Comparison of ENCODE assay signal across 20 mouse cellular contexts in the genomic region with DNA sequence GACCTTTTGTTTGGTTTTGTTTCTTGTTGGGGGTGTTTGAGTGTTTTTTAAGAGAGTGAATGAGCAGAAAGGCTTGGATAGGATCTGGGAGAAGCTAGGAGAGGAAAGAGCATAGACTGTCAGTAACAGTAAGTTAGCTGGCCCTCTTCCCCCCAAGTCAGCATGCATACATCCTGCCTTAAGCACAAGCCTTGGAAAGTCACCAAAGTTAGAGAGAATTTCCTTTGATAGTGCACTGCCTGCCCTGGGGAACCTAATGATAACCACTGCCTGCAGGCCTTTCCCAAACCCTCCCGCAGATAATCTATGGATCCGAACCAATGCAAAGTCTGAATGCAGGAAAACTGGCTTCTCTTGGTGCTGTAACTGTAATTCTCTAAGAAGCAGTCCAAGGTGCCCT.
DNase-seq lines count a peak whose midpoint lies in the region; ATAC-seq and TF ChIP-seq lines count a peak whose summit lies in the region.
"Had no signal": no experiment of that assay in that cellular context is flagged by ENCODE, and none has a peak within 500 bp of the region (broad histone marks: within the 10 kb centered on the region; RNA-seq: fewer than 3 reads in every experiment).

No protein-coding gene starts in this region.

- no peaks in the 10 kb centered on the region for H3K36me3 ChIP-seq in heart, embryonic 16.5 days (ENCODE audit: control insufficient read depth, insufficient read depth)
- no peaks in the 10 kb centered on the region for H3K36me3 ChIP-seq in lung, embryonic 15.5 days
- H3K36me3 ChIP-seq in limb, embryonic 14.5 days (ENCODE audit: control insufficient read depth, insufficient read depth, low read length): no peaks in the 10 kb centered on the region
- H3K36me3 ChIP-seq: midbrain, embryonic 13.5 days; neural tube, embryonic 13.5 days had no signal

- no peak for DNase-seq in cerebellum, adult 2 months
- DNase-seq in cerebellum, adult 11 months: no peak
- no peak for DNase-seq in heart, postnatal 4 days
- DNase-seq in lung, postnatal 36 days: no peak
- peak; percentile 52 for DNase-seq in limb, embryonic 14.5 days (ENCODE audit: low spot score)
- no peak for DNase-seq in embryo, embryonic 10.5 days (ENCODE audit: low spot score)
- DNase-seq: adrenal gland, postnatal 14 days; cerebellum, postnatal 14 days; embryo, embryonic 11 days; forebrain, postnatal 0 days; kidney, adult 8-10 months; lung, adult 18-20 months; right cerebral cortex, adult 18-20 months had no signal

- no peak for TF ChIP-seq POLR2A in cerebellum, adult 2 months (IDR thresholded peaks at IDR 0.05; ENCODE audit: borderline replicate concordance, insufficient read depth, low read length)
- no peak for TF ChIP-seq POLR2A in limb, embryonic 14.5 days (IDR thresholded peaks at IDR 0.05; ENCODE audit: borderline replicate concordance, extremely low read depth, insufficient read depth, insufficient read length)

- H3K4me1 ChIP-seq in cerebellum, adult 2 months (ENCODE audit: control insufficient read depth, insufficient read depth, low read length): no peaks in the 10 kb centered on the region
- H3K4me1 ChIP-seq in heart, embryonic 16.5 days (ENCODE audit: control insufficient read depth, insufficient read depth, low read length): peaks cover 3% of the 10 kb centered on the region; the same call in 1 of the 2 replicates
- peaks cover 7% of the 10 kb centered on the region; the same call in 1 of the 2 replicates for H3K4me1 ChIP-seq in lung, embryonic 15.5 days
- peaks cover 9% of the 10 kb centered on the region; the same call in 1 of the 2 replicates for H3K4me1 ChIP-seq in limb, embryonic 14.5 days (ENCODE audit: control insufficient read depth, insufficient read depth, low read length)
- H3K4me1 ChIP-seq: midbrain, embryonic 13.5 days; neural tube, embryonic 13.5 days had no signal

- no peak overlapping the region for H3K4me3 ChIP-seq in cerebellum, adult 2 months (replicated peaks; ENCODE audit: insufficient read depth, low read depth, low read length)
- no peak overlapping the region for H3K4me3 ChIP-seq in heart, embryonic 16.5 days (ENCODE audit: low read length)
- no peak overlapping the region for H3K4me3 ChIP-seq in lung, embryonic 15.5 days
- H3K4me3 ChIP-seq in limb, embryonic 14.5 days (replicated peaks; ENCODE audit: low read length): no peak overlapping the region
- H3K4me3 ChIP-seq: midbrain, embryonic 13.5 days; neural tube, embryonic 13.5 days had no signal

- H3K27me3 ChIP-seq in cerebellum, adult 2 months (ENCODE audit: control insufficient read depth, insufficient read depth, low read length): no peaks in the 10 kb centered on the region
- no peaks in the 10 kb centered on the region for H3K27me3 ChIP-seq in heart, embryonic 16.5 days (ENCODE audit: control insufficient read depth, insufficient read depth, low read length)
- H3K27me3 ChIP-seq in lung, embryonic 15.5 days: no peaks in the 10 kb centered on the region
- no peaks in the 10 kb centered on the region for H3K27me3 ChIP-seq in limb, embryonic 14.5 days (ENCODE audit: control insufficient read depth, insufficient read depth, low read length)
- H3K27me3 ChIP-seq: midbrain, embryonic 13.5 days; neural tube, embryonic 13.5 days had no signal

- TF ChIP-seq CTCF in cerebellum, adult 2 months (IDR thresholded peaks at IDR 0.05; ENCODE audit: borderline replicate concordance, insufficient read depth, low read depth, low read length): no peak

- WGBS in cerebellum, adult 2 months: 91% methylated on average over 2 of the region's 2 CpGs
- 49% methylated on average over 2 of the region's 2 CpGs for WGBS in heart, embryonic 16.5 days
- WGBS in lung, embryonic 15.5 days: 71% methylated on average over 2 of the region's 2 CpGs
- WGBS in limb, embryonic 14.5 days: 82% methylated on average over 2 of the region's 2 CpGs

- H3K9me3 ChIP-seq in heart, embryonic 16.5 days (replicated peaks; ENCODE audit: control insufficient read depth, low read length): peaks cover 6% of the 10 kb centered on the region
- H3K9me3 ChIP-seq in lung, embryonic 15.5 days: no peaks in the 10 kb centered on the region
- H3K9me3 ChIP-seq in limb, embryonic 14.5 days (ENCODE audit: control insufficient read depth, low read length): peaks cover 3% of the 10 kb centered on the region; the same call in 1 of the 2 replicates
- H3K9me3 ChIP-seq: midbrain, embryonic 13.5 days; neural tube, embryonic 13.5 days had no signal

- 0 out of 2 replicates have a peak overlapping the region, but pooled peaks have one; percentile 13 for H3K27ac ChIP-seq in cerebellum, adult 2 months (ENCODE audit: insufficient read depth, low read length)
- peak overlapping the region; percentile 89 for H3K27ac ChIP-seq in heart, embryonic 16.5 days (ENCODE audit: low read length)
- peak overlapping the region; percentile 76 for H3K27ac ChIP-seq in lung, embryonic 15.5 days
- peak overlapping the region; percentile 55; the same call in 1 of the 2 replicates for H3K27ac ChIP-seq in limb, embryonic 14.5 days (replicated peaks; ENCODE audit: low read depth, low read length)
- H3K27ac ChIP-seq: midbrain, embryonic 13.5 days; neural tube, embryonic 13.5 days had no signal

- peak; percentile 84 for ATAC-seq in heart, embryonic 16.5 days (replicated peaks; ENCODE audit: extremely low read depth, insufficient read depth, low FRiP score)
- ATAC-seq in lung, embryonic 15.5 days (ENCODE audit: borderline replicate concordance, extremely low read depth, low FRiP score, low TSS enrichment): no peak
- no peak for ATAC-seq in limb, embryonic 14.5 days (ENCODE audit: low FRiP score, low read depth)
- ATAC-seq: activated CD4-positive, CD25-positive, alpha-beta regulatory T cell, adult 4 months; CD4-positive, CD25-positive, alpha-beta regulatory T cell, adult 4 months; forebrain, postnatal 0 days; midbrain, embryonic 13.5 days had no signal

- H3K9ac ChIP-seq in heart, embryonic 16.5 days (ENCODE audit: low read length): no peak overlapping the region
- H3K9ac ChIP-seq in lung, embryonic 15.5 days: no peak overlapping the region
- no peak overlapping the region for H3K9ac ChIP-seq in limb, embryonic 14.5 days (ENCODE audit: low read depth, low read length, severe bottlenecking)
- H3K9ac ChIP-seq: forebrain, postnatal 0 days; midbrain, embryonic 13.5 days; neural tube, embryonic 13.5 days had no signal

- no peak overlapping the region for H3K4me2 ChIP-seq in heart, embryonic 16.5 days (ENCODE audit: low read depth, low read length)
- no peak overlapping the region for H3K4me2 ChIP-seq in lung, embryonic 15.5 days
- no peak overlapping the region for H3K4me2 ChIP-seq in limb, embryonic 14.5 days (replicated peaks; ENCODE audit: low read depth, low read length, severe bottlenecking)
- H3K4me2 ChIP-seq: liver, embryonic 11.5 days; midbrain, embryonic 13.5 days; neural tube, embryonic 13.5 days had no signal

Comparison
In these comparisons a context has a peak if more than half of its experiments do, and no peak if none do; other contexts are left out.
1. H3K27ac ChIP-seq: peak in every context shown above with its lines; median percentile 89 in heart, embryonic 16.5 days; 76 in lung, embryonic 15.5 days; 55 in limb, embryonic 14.5 days; 13 in cerebellum, adult 2 months.